Mouse (Mus musculus) ovary, adult 18-20 months (tissue): Measurements from ENCODE around the gene Trir.
A peak's percentile ranks its signal among the peaks of the same experiment; 100 is the strongest.

ENCODE experiments used
- DNase-seq: peaks from one replicate; pipeline ENCODE4 v3.0.0; 2022; ENCODE audit warnings: low spot score, mixed read lengths

The Trir gene

GRCm38 (mm10) chr8:85026670-85027515 is at the start of gene Trir:
Gene Trir, plus strand, starts transcription at chr8:85026823.
- peak; percentile 94 for DNase-seq

- peak; percentile 38 for DNase-seq
These were observed 49.0 kb upstream of the Trir start for GRCm38 (mm10) chr8:84977435-84978247.

GRCm38 (mm10) chr8:84978248-84978940 is 48.2 kb upstream of the Trir start, which contains the start of gene Junb:
Gene Junb, minus strand, starts transcription at chr8:84978718.
- DNase-seq: peak; percentile 94

GRCm38 (mm10) chr8:84979599-84980421 is 46.8 kb upstream of the Trir start:
- peak; percentile 91 for DNase-seq

GRCm38 (mm10) chr8:84980622-84981358 is 45.8 kb upstream of the Trir start:
- peak; percentile 72 for DNase-seq

DNA sequence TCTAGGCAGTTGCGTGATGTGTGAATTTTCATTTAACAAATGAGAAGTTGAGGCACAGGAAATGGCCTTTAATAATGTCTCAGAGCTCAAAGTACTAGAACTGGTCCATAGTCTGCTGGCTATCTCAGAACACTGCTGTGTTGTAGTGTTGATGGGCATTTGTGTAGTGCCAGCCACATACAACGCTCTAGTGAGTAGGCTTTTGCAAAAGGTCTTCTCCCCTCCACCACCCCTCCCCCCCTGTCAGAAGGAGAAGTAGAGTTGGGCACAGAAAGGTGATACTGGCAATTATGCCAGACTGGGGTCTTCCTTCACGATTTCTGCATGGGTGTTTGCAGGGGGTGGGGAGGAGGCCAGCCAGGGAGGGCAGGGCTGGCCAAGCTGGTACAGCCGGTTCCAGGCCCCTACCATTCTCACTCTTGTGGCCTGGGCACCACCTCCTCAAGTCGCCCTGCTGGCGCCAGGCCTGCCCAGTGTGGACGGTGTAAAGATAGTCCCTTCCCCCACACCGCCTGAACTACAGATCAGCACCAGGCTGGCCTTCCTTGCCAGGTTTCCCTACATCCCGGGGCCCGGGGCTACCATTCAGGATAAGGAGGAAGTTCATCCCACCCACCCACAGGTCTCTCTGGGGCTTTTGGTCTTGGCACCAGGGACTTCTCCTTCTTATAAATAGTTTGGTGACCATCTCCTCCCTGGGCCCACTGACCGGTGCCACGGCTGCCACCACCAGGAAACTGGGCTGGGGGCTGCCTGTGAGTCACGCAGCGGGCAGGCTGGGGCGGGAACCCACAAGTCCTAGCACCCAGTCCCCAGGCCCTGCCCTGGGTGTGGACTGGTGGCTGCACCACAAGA is 44.8 kb upstream of the Trir start:
- DNase-seq: no peak

GRCm38 (mm10) chr8:84982499-84983011 is 44.1 kb upstream of the Trir start:
- no peak for DNase-seq

- DNase-seq: no peak
These were observed 42.2 kb upstream of the Trir start for GRCm38 (mm10) chr8:84984294-84985048.

- DNase-seq: no peak
These were observed 41.5 kb upstream of the Trir start for GRCm38 (mm10) chr8:84985049-84985683.

DNA sequence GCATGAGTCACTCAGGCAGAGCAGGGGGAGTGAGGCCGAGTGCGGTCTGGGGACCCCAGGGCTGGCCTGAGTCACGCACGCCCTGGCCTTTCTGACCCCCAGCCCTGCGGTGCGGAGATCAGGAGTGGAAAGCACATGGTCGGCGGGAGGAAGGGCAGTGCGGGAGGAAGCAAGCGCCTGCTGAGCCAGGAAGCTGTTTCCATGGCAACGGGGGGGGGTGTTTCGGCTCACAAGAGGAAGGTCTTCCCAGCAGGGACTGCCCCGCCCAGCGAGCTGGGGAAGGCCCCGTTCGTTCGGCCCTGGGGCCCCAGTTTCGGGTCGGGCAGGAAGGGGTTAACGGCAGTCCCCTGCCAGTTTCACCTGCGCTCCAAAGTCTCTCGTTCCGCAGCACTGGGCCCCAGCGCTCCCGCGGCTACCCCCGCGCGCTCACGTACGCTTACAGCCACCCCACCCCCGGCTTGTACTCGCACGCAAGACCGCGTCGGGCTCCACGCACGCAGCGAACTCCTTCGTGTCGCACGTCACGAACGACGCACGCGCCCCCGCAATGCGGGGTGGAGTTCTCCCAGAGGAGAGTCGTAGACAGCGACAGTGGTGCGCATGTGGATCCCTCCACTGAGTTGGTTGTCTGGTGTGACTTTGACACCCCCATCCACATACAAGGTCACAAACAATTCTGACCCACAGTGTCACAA is 40.8 kb upstream of the Trir start:
- peak; percentile 82 for DNase-seq

GRCm38 (mm10) chr8:84986379-84986945 is 40.2 kb upstream of the Trir start:
- DNase-seq: no peak

- no peak for DNase-seq
These were observed 39.2 kb upstream of the Trir start for GRCm38 (mm10) chr8:84987388-84987787.

- no peak for DNase-seq
These were observed 38.7 kb upstream of the Trir start for GRCm38 (mm10) chr8:84987903-84988302.

GRCm38 (mm10) chr8:84989311-84989731 is 37.3 kb upstream of the Trir start:
- no peak for DNase-seq

GRCm38 (mm10) chr8:84989810-84990209 is 36.8 kb upstream of the Trir start:
- peak; percentile 80 for DNase-seq

- peak; percentile 93 for DNase-seq
These were observed 36.3 kb upstream of the Trir start, which contains the start of gene Hook2 for GRCm38 (mm10) chr8:84990349-84990748. Gene Hook2, plus strand, starts transcription at chr8:84990603.

DNA sequence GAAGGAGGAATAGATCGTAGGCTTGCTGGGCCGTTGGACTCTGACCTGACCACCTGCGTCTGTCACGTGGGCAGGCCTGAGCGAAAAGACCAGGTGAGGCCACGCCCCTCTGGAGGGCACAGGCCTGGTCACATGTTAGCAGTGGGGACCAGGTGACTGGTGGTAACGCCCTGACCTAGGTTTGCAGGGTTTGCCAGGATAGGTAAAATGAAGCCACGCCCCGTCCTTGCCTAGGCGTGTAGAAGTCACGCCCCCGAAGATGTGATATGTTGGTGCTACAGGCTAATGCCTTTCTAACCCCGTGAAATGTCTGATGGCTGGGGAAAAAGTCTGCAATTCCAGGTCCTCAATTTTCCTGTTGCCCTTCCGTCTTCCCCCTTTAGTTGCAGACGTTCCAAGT is 35.8 kb upstream of the Trir start:
- no peak for DNase-seq
